Mouse (Mus musculus): ENCODE results near the gene Olfr624.

DNA sequence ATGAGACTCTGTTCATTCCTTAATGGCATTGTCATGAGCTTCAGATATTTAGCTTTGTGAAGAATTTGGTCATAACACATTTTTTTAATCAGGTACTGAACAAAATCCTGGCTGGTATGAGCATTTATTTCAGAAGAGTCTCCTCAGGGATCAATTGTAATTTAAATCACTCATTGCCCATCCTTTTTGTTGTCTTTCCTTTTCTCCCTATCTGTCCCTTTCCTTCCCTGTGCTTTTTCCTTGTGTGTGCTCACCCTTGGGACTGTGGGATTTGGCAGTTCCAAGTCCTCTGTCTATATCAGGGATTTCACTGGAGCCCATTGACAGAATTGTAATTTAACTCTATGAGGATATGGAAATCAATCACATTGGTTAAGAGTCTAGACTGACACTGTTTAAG lies 7.4 kb downstream of the Olfr624 start, which contains the start of gene Olfr623:
- TF ChIP-seq POLR2A (IDR thresholded peaks at IDR 0.05; ENCODE audit: low read depth, low read length) (no peak), CTCF (conservative IDR thresholded peaks at IDR 0.05; ENCODE audit: insufficient read depth, insufficient read length, low read depth, low read length) (no peak)
